Mouse (Mus musculus) inflammation-experienced regulatory T-cells, adult 6 months (primary cell): ENCODE data around the gene Haus4. TPM values are rescaled to one million over a fixed set of nuclear protein-coding genes. Genes with fewer than 3 reads are reported as not detected.

Experiments used
- ATAC-seq: one replicate; pipeline ENCODE4 v1.8.0; 2017
- polyA plus RNA-seq, 3 experiments: library from polyadenylated mRNA; unstranded; fragments of 100-300 nt; shearing (Covaris generic); gene quantifications; one replicate each; pipeline ENCODE4 v1.2.1; 2017

Gene Haus4
- polyA plus RNA-seq, 3 experiments from 2014 or later, result 24.6 to 39.7 (median 31.6) TPM

GRCm38 (mm10) chr14:54494234-54494633 is 60.2 kb downstream of the Haus4 start:
- peak; percentile 65 for ATAC-seq

DNA sequence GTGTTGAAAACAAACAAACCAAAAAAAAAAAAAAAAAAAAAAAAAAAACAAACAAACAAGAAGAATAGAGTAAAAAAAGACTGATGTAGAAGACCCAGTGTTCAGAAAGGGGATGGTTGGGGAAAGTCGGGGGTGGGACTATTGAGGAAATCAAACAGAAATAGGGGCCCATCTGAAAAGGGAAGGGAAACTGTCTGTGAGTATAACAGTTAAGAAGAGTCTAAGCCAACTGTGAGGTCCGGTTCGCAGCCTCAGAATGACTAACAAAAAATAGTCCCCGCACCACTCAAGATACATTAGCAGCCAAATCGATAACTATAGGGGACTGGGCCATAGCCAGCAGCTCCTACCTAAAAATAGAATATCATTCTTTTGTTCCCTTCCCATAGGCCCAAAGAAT is 61.2 kb downstream of the Haus4 start:
- no peak for ATAC-seq

GRCm38 (mm10) chr14:54492345-54493131 is 61.9 kb downstream of the Haus4 start:
- peak; percentile 93 for ATAC-seq

Other genes with a start within 250 kb of the Haus4 start
- gene Oxa1l, start 193.8 kb downstream of the Haus4 start, polyA plus RNA-seq, result 10 to 100 TPM; 65.9 to 91.6 (median 69.3) TPM
- 1 to 10 TPM in 1 of 3 experiments, under 1 TPM in 2; 0.42 to 2.5 (median 0.49) TPM for gene Slc7a7, start 136.8 kb downstream of the Haus4 start, polyA plus RNA-seq
- 100 to 1,000 TPM; 253 to 303 (median 292) TPM for gene Mrpl52, start 127.7 kb downstream of the Haus4 start, polyA plus RNA-seq
- under 1 TPM in 2 of 3 experiments, not detected in 1; 0.29 to 0.47 TPM for gene Mmp14, start 123.0 kb downstream of the Haus4 start, polyA plus RNA-seq
- gene Lrp10, start 90.5 kb downstream of the Haus4 start, polyA plus RNA-seq, result 10 to 100 TPM; 52.5 to 66.4 (median 63.3) TPM
- gene Rem2, start 78.5 kb downstream of the Haus4 start, polyA plus RNA-seq, result under 1 TPM; 0.50 to 0.58 (median 0.57) TPM
- 10 to 100 TPM; 27.9 to 47.0 (median 36.6) TPM for gene Prmt5, start 37.1 kb downstream of the Haus4 start, polyA plus RNA-seq
- gene Ajuba, start 22.9 kb upstream of the Haus4 start, polyA plus RNA-seq, result under 1 TPM; 0.10 to 0.25 (median 0.15) TPM
- gene 4931414P19Rik, start 51.4 kb upstream of the Haus4 start, polyA plus RNA-seq, result 1 to 10 TPM; 1.5 to 2.5 (median 1.7) TPM
- gene Psmb5, start 63.4 kb upstream of the Haus4 start, polyA plus RNA-seq, result 100 to 1,000 TPM; 131 to 214 (median 136) TPM
- gene Psmb11, start 66.8 kb upstream of the Haus4 start, polyA plus RNA-seq, result not detected
- not detected for gene Gm17606, start 86.3 kb upstream of the Haus4 start, polyA plus RNA-seq
- under 1 TPM; 0.12 to 0.42 (median 0.15) TPM for gene Cdh24, start 86.7 kb upstream of the Haus4 start, polyA plus RNA-seq
- gene 1700123O20Rik, start 131.6 kb upstream of the Haus4 start, polyA plus RNA-seq, result 10 to 100 TPM; 87.2 to 94.2 (median 92.9) TPM
- 100 to 1,000 TPM; 108 to 175 (median 154) TPM for gene Acin1, start 132.3 kb upstream of the Haus4 start, polyA plus RNA-seq
- gene Gm29776, start 144.2 kb upstream of the Haus4 start, polyA plus RNA-seq, result under 1 TPM in 2 of 3 experiments, not detected in 1; 0.28 to 0.40 TPM
- not detected for gene Cebpe, start 157.6 kb upstream of the Haus4 start, polyA plus RNA-seq
- gene Slc7a8, start 227.3 kb upstream of the Haus4 start, polyA plus RNA-seq, result under 1 TPM in 2 of 3 experiments, not detected in 1; 0.20 to 0.29 TPM